Mouse (Mus musculus) C2C12 (cell line): Measurements from ENCODE around the gene Efna5.

Experiments used
- CEBPB ChIP-seq: IDR thresholded peaks from one replicate; pipeline ENCODE4 v1.6.1; 2011; ENCODE audit warnings: low read depth, mild to moderate bottlenecking, control low read depth, moderate library complexity
- CTCF ChIP-seq: IDR thresholded peaks from one replicate; pipeline ENCODE4 v1.5.1; 2011; ENCODE audit not compliant: control insufficient read depth, insufficient read depth, insufficient read length
- MYOG ChIP-seq: IDR thresholded peaks from one replicate; pipeline ENCODE4 v1.6.1; 2011; ENCODE audit not compliant: control insufficient read depth, insufficient read length; ENCODE audit errors: extremely low read depth

GRCm38 (mm10) chr17:62754638-62755037, 126.5 kb downstream of the Efna5 start:
- no peak for TF ChIP-seq CTCF
- no peak for TF ChIP-seq MYOG
- no peak for TF ChIP-seq CEBPB
